Mouse (Mus musculus): Measurements from ENCODE around the gene Crat. TPM values are rescaled to one million over a fixed set of nuclear protein-coding genes. Genes with fewer than 3 reads are reported as not detected.

Gene Crat
- polyA plus RNA-seq (2016; fragmentation: Nextera tagmentation; extraction: Ambion mirVana): 20.4 and 22.6 TPM in 2 replicates

- Histone ChIP-seq H3K4me2 (replicated peaks) (peak within 1 kb of the TSS; percentile 78), H3K27me3 (peaks cover 13% of the 10 kb centered on the region), H3K36me3 (peaks cover 16% of the 10 kb centered on the region; the same call in 1 of the 2 replicates), H3K9ac (replicated peaks) (peak within 1 kb of the TSS; percentile 93), H3K27ac (replicated peaks) (peak within 1 kb of the TSS; percentile 98), H3K9me3 (no peaks in the 10 kb centered on the region), H3K4me3 (peak within 1 kb of the TSS; percentile 87), H3K4me1 (peaks cover 36% of the 10 kb centered on the region)
- under 1% methylated on average over 58 of the region's 58 CpGs for WGBS
- peak; percentile 87 for ATAC-seq (ENCODE audit: low FRiP score, low read depth)
Observed at GRCm38 (mm10) chr2:30415157-30415935, at the start of gene Crat. Gene Crat (minus strand): TSS chr2:30415813.

GRCm38 (mm10) chr2:30464411-30464810 is 48.8 kb upstream of the Crat start:
- Histone ChIP-seq H3K9ac (replicated peaks) (no peak overlapping the region), H3K4me3 (no peak overlapping the region)

GRCm38 (mm10) chr2:30463904-30464330 is 48.3 kb upstream of the Crat start:
- Histone ChIP-seq H3K9ac (replicated peaks) (no peak overlapping the region), H3K9me3 (no peaks in the 10 kb centered on the region), H3K27me3 (peaks cover 12% of the 10 kb centered on the region), H3K4me2 (replicated peaks) (peak overlapping the region; percentile 40), H3K27ac (replicated peaks) (no peak overlapping the region), H3K4me3 (0 out of 2 replicates have a peak overlapping the region, but pooled peaks have one; percentile 13), H3K36me3 (no peaks in the 10 kb centered on the region), H3K4me1 (peaks cover 22% of the 10 kb centered on the region)
- ATAC-seq (ENCODE audit: low FRiP score, low read depth): peak; percentile 65
- 4% methylated on average over 9 of the region's 9 CpGs for WGBS

More at GRCm38 (mm10) chr2:30464411-30464810, 48.8 kb upstream of the Crat start:
- no peak for ATAC-seq (ENCODE audit: low FRiP score, low read depth)
- H3K36me3 ChIP-seq: no peaks in the 10 kb centered on the region
- WGBS: 67% methylated on average over 5 of the region's 5 CpGs
- H3K27ac ChIP-seq (replicated peaks): no peak overlapping the region
- H3K4me2 ChIP-seq (replicated peaks): peak overlapping the region; percentile 40
- H3K27me3 ChIP-seq: peaks cover 15% of the 10 kb centered on the region
- no peaks in the 10 kb centered on the region for H3K9me3 ChIP-seq
- peaks cover 27% of the 10 kb centered on the region for H3K4me1 ChIP-seq

GRCm38 (mm10) chr2:30463341-30463761 is 47.7 kb upstream of the Crat start:
- H3K27ac ChIP-seq (replicated peaks): no peak overlapping the region
- WGBS: 35% methylated on average over 5 of the region's 5 CpGs
- H3K4me1 ChIP-seq: peaks cover 19% of the 10 kb centered on the region
- H3K4me3 ChIP-seq: no peak overlapping the region
- H3K4me2 ChIP-seq (replicated peaks): peak overlapping the region; percentile 40; the same call in 1 of the 2 replicates
- ATAC-seq (ENCODE audit: low FRiP score, low read depth): no peak
- H3K9me3 ChIP-seq: no peaks in the 10 kb centered on the region
- no peaks in the 10 kb centered on the region for H3K36me3 ChIP-seq
- no peak overlapping the region; the same call in 1 of the 2 replicates for H3K9ac ChIP-seq (replicated peaks)
- H3K27me3 ChIP-seq: peaks cover 6% of the 10 kb centered on the region; the same call in 1 of the 2 replicates

- 88% methylated on average over 6 of the region's 6 CpGs for WGBS
- H3K36me3 ChIP-seq: no peaks in the 10 kb centered on the region
- H3K9ac ChIP-seq (replicated peaks): no peak overlapping the region
- peaks cover 18% of the 10 kb centered on the region for H3K4me1 ChIP-seq
- H3K27ac ChIP-seq (replicated peaks): no peak overlapping the region
- ATAC-seq (ENCODE audit: low FRiP score, low read depth): no peak
- H3K27me3 ChIP-seq: no peaks in the 10 kb centered on the region
- H3K9me3 ChIP-seq: no peaks in the 10 kb centered on the region
- H3K4me2 ChIP-seq (replicated peaks): no peak overlapping the region
- no peak overlapping the region for H3K4me3 ChIP-seq
Observed at GRCm38 (mm10) chr2:30459241-30459640, 43.6 kb upstream of the Crat start.

- H3K4me3 ChIP-seq: no peak overlapping the region
- no peak overlapping the region for H3K4me2 ChIP-seq (replicated peaks)
- 90% methylated on average over 6 of the region's 6 CpGs for WGBS
- H3K4me1 ChIP-seq: peaks cover 9% of the 10 kb centered on the region
- no peaks in the 10 kb centered on the region for H3K27me3 ChIP-seq
- H3K36me3 ChIP-seq: 0 out of 2 replicates have a peak, but pooled peaks cover 4% of the 10 kb centered on the region
- H3K27ac ChIP-seq (replicated peaks): no peak overlapping the region
- no peaks in the 10 kb centered on the region for H3K9me3 ChIP-seq
- no peak overlapping the region for H3K9ac ChIP-seq (replicated peaks)
- ATAC-seq (ENCODE audit: low FRiP score, low read depth): no peak
Observed at GRCm38 (mm10) chr2:30458349-30458748, 42.7 kb upstream of the Crat start.

GRCm38 (mm10) chr2:30456104-30456980 is 40.7 kb upstream of the Crat start:
- no peak for ATAC-seq (ENCODE audit: low FRiP score, low read depth)
- Histone ChIP-seq H3K27ac (replicated peaks) (no peak overlapping the region), H3K4me1 (peaks cover 5% of the 10 kb centered on the region; the same call in 1 of the 2 replicates), H3K27me3 (no peaks in the 10 kb centered on the region), H3K9ac (replicated peaks) (no peak overlapping the region), H3K9me3 (no peaks in the 10 kb centered on the region), H3K36me3 (0 out of 2 replicates have a peak, but pooled peaks cover 4% of the 10 kb centered on the region), H3K4me2 (replicated peaks) (no peak overlapping the region), H3K4me3 (no peak overlapping the region)
- WGBS: 82% methylated on average over 13 of the region's 13 CpGs

- peaks cover 5% of the 10 kb centered on the region; the same call in 1 of the 2 replicates for H3K4me1 ChIP-seq
- no peak for ATAC-seq (ENCODE audit: low FRiP score, low read depth)
- no peak overlapping the region for H3K4me2 ChIP-seq (replicated peaks)
- no peaks in the 10 kb centered on the region for H3K27me3 ChIP-seq
- peaks cover 12% of the 10 kb centered on the region for H3K36me3 ChIP-seq
- H3K9ac ChIP-seq (replicated peaks): no peak overlapping the region
- H3K9me3 ChIP-seq: 0 out of 2 replicates have a peak, but pooled peaks cover 5% of the 10 kb centered on the region
- WGBS: 84% methylated on average over 5 of the region's 5 CpGs
- H3K4me3 ChIP-seq: no peak overlapping the region
- H3K27ac ChIP-seq (replicated peaks): no peak overlapping the region
Observed at GRCm38 (mm10) chr2:30454587-30454986, 39.0 kb upstream of the Crat start.

- H3K9me3 ChIP-seq: 0 out of 2 replicates have a peak, but pooled peaks cover 5% of the 10 kb centered on the region
- peak overlapping the region; percentile 30; the same call in 1 of the 2 replicates for H3K27ac ChIP-seq (replicated peaks)
- H3K9ac ChIP-seq (replicated peaks): no peak overlapping the region
- peaks cover 18% of the 10 kb centered on the region for H3K36me3 ChIP-seq
- no peak overlapping the region for H3K4me2 ChIP-seq (replicated peaks)
- no peaks in the 10 kb centered on the region for H3K27me3 ChIP-seq
- peaks cover 5% of the 10 kb centered on the region; the same call in 1 of the 2 replicates for H3K4me1 ChIP-seq
- 89% methylated on average over 3 of the region's 3 CpGs for WGBS
- H3K4me3 ChIP-seq: no peak overlapping the region
- ATAC-seq (ENCODE audit: low FRiP score, low read depth): no peak
Observed at GRCm38 (mm10) chr2:30453570-30453969, 38.0 kb upstream of the Crat start.

GRCm38 (mm10) chr2:30451525-30451924 is 35.9 kb upstream of the Crat start:
- 92% methylated on average over 3 of the region's 3 CpGs for WGBS
- no peaks in the 10 kb centered on the region for H3K27me3 ChIP-seq
- no peak for ATAC-seq (ENCODE audit: low FRiP score, low read depth)
- no peak overlapping the region for H3K4me3 ChIP-seq
- peaks cover 28% of the 10 kb centered on the region for H3K36me3 ChIP-seq
- H3K4me2 ChIP-seq (replicated peaks): no peak overlapping the region
- H3K9ac ChIP-seq (replicated peaks): no peak overlapping the region
- 0 out of 2 replicates have a peak, but pooled peaks cover 5% of the 10 kb centered on the region for H3K9me3 ChIP-seq
- no peak overlapping the region for H3K27ac ChIP-seq (replicated peaks)
- H3K4me1 ChIP-seq: peaks cover 4% of the 10 kb centered on the region; the same call in 1 of the 2 replicates

GRCm38 (mm10) chr2:30450530-30450929 is 34.9 kb upstream of the Crat start:
- ATAC-seq (ENCODE audit: low FRiP score, low read depth): no peak
- Histone ChIP-seq H3K4me3 (no peak overlapping the region), H3K9ac (replicated peaks) (no peak overlapping the region), H3K9me3 (0 out of 2 replicates have a peak, but pooled peaks cover 5% of the 10 kb centered on the region), H3K36me3 (peaks cover 38% of the 10 kb centered on the region), H3K27ac (replicated peaks) (no peak overlapping the region), H3K4me2 (replicated peaks) (no peak overlapping the region), H3K4me1 (peaks cover 2% of the 10 kb centered on the region), H3K27me3 (no peaks in the 10 kb centered on the region)
- WGBS: 62% methylated on average over 1 of the region's 1 CpGs

All from midbrain, embryonic 12.5 days (tissue).